Mouse (Mus musculus): ENCODE results near the gene Olfr638.
"Not testable (repeated sequence)": the region's sequence is repeated elsewhere in the genome, so short reads cannot be mapped to it uniquely, and the experiment has no call there.

The Olfr638 gene

GRCm38 (mm10) chr7:103998446-103998845, at the start of gene Olfr638:
Olfr638 (plus strand) TSS chr7:103998746.
- DNase-seq (ENCODE audit: inconsistent ontology term): no peak

- DNase-seq (ENCODE audit: inconsistent ontology term): not testable (repeated sequence)
These were observed 31.7 kb upstream of the Olfr638 start for GRCm38 (mm10) chr7:103966873-103967272.

GRCm38 (mm10) chr7:103970852-103971251, 27.7 kb upstream of the Olfr638 start, which contains the start of gene Olfr635:
Olfr635 (plus strand) TSS chr7:103971152.
- no peak for DNase-seq (ENCODE audit: inconsistent ontology term)

GRCm38 (mm10) chr7:103971782-103972181, 26.8 kb upstream of the Olfr638 start:
- DNase-seq (ENCODE audit: inconsistent ontology term): no peak

GRCm38 (mm10) chr7:103999124-103999523, 578 bp downstream of the Olfr638 start:
- no peak for DNase-seq (ENCODE audit: inconsistent ontology term)

- no peak for DNase-seq (ENCODE audit: inconsistent ontology term)
These were observed 18.7 kb downstream of the Olfr638 start, which contains the start of gene Olfr639 for GRCm38 (mm10) chr7:104017203-104017602. Olfr639 (minus strand) TSS chr7:104017303.

GRCm38 (mm10) chr7:104018953-104019352, 20.4 kb downstream of the Olfr638 start:
- DNase-seq (ENCODE audit: inconsistent ontology term): no peak

GRCm38 (mm10) chr7:104021651-104022050, 23.1 kb downstream of the Olfr638 start:
- DNase-seq (ENCODE audit: inconsistent ontology term): no peak

- no peak for DNase-seq (ENCODE audit: inconsistent ontology term)
These were observed 26.9 kb downstream of the Olfr638 start, which contains the start of gene Olfr640 for GRCm38 (mm10) chr7:104025473-104025872. Olfr640 (minus strand) TSS chr7:104025573.

- DNase-seq (ENCODE audit: inconsistent ontology term): no peak
These were observed 28.4 kb downstream of the Olfr638 start for GRCm38 (mm10) chr7:104026978-104027377.

- DNase-seq (ENCODE audit: inconsistent ontology term): no peak
These were observed 36.6 kb downstream of the Olfr638 start, which contains the start of gene Olfr641 for GRCm38 (mm10) chr7:104035145-104035544. Olfr641 (plus strand) TSS chr7:104035445.

- no peak for DNase-seq (ENCODE audit: inconsistent ontology term)
These were observed 52.2 kb downstream of the Olfr638 start for GRCm38 (mm10) chr7:104050745-104051144.

- DNase-seq (ENCODE audit: inconsistent ontology term): no peak
These were observed 54.0 kb downstream of the Olfr638 start, which contains the start of gene Olfr642 for GRCm38 (mm10) chr7:104052566-104052965. Olfr642 (minus strand) TSS chr7:104052666.
